Mouse (Mus musculus): ENCODE results near the gene Pik3ap1.

DNA sequence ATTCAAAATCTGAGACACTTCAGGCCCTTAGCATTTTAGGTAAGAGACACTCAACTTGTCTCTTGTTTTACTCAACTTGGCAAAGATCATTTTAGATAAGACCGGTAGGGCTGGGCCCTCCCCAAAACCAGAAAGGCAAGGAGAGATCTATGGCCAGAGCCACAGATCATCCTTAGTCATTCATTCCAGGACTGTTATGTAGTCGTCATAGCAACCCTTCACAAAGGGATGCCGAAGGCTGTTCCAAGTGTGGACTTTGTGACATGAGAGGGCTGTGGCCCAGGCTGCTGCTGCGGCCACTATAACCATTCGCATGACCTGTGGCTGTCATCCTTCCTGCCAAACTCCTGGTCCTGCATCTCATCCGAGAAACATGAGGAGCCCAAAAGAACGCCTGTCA lies 54.5 kb downstream of the Pik3ap1 start:
- no peak for TF ChIP-seq CTCF (IDR thresholded peaks at IDR 0.05; ENCODE audit: borderline replicate concordance, insufficient read depth, low read length)
- TF ChIP-seq POLR2A (IDR thresholded peaks at IDR 0.05; ENCODE audit: low read depth, low read length) = no peak
